Mouse (Mus musculus) gastrocnemius, postnatal 10 days (tissue): ENCODE measurements around the gene Olfr516. TPM values are rescaled to one million over a fixed set of nuclear protein-coding genes. Genes with fewer than 3 reads are reported as not detected.
"Not testable (repeated sequence)": the region's sequence is repeated elsewhere in the genome, so short reads cannot be mapped to it uniquely, and the experiment has no call there.

ENCODE experiments used
- DNase-seq: peaks from one replicate; pipeline ENCODE4 v3.0.0; 2021; ENCODE audit warnings: mixed read lengths
- long read RNA-seq, 2 experiments: library from polyadenylated mRNA; stranded (forward); transcript quantifications; one replicate each; pipeline ENCODE4 v2.0.0; 2021
- total RNA-seq, 2 experiments: library from RNA; stranded (reverse); gene quantifications; 2 replicates each; pipeline ENCODE4 v1.2.3; 2021

Gene Olfr516
- total RNA-seq: not detected
- long read RNA-seq, experiment 1: 0 reads
- long read RNA-seq, experiment 2: 0 reads

DNA sequence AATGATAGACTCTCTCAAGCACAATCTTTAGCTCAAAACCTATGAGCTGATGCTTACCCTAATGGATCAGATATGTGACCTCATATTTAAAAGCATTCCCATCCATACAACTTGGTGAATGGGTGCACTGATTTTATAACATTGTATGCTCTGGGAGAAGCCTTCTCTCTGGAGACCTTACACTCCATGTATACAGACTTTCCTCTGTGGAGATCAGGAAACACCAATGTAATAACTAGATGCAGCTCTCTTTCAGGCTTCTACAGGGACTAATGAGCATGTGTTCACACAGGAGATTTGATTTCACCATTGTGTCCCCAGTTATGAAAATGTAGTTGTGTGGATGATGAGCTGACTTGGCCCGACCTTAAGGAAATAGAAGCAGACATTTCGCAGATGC, at the start of gene Olfr516:
Gene Olfr516, minus strand, starts transcription at position 101 of the 400 bp plus-strand sequence.
- no peak for DNase-seq

DNA sequence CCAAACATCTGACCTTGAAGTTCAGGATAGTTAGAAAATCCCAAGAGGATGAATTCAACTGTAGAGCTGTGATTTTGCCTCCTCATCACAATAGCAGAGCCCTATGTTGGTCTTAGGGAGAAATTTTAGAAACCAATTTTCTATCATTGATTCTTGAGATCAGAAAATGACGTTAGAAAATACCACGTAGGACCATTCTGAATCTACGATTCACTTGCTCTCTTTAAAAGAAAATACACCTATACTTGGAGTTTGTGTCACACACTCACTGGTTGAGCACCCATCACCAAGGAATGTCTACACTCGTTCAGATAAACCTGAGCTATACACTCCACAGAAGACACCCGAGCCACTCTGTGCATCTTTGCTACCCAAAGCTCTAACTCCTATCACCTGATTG, 44.0 kb upstream of the Olfr516 start, which contains the start of gene Olfr519:
Gene Olfr519, minus strand, starts transcription at position 101 of the 400 bp plus-strand sequence.
- no peak for DNase-seq

DNA sequence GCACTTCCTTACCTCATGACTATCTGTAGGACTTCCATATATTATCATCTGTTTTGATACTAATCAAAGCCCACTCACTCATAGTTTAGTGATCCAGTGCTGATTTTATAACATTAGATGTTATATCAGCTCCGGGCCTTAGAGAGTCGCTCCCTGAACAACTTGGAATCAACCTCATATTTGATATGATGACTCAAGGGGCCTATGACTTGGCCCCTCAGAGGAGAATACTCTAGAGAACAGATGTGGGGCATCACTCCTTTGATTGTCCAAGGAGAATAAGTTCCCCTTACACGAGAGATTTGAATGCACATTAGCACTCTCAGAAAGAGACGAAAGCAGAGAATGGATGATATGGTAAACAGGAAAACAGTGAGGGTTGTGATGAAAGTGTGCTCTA, 34.6 kb upstream of the Olfr516 start, which contains the start of gene Olfr518:
Gene Olfr518, minus strand, starts transcription at position 101 of the 400 bp plus-strand sequence.
- DNase-seq: no peak

DNA sequence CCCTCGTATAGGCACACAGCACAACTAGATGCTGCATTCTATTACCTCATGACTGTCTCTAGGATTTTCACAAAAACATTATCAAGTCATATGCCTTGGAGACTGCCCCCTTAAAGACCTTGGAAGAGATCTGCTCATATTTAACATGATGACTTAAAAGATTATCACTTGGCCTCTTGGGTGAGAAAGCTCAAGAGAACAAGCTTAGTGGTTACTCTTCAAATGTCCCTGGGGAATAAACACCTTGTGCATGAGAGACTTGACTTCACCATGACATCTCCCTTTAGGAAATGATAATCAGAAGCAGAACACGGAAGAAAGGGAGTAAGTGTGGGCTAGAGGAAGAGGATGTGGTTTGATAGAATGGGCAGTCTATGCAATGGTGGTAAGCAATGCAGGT, 21.9 kb upstream of the Olfr516 start, which contains the start of gene Olfr517:
Gene Olfr517, minus strand, starts transcription at position 101 of the 400 bp plus-strand sequence.
- no peak for DNase-seq

DNA sequence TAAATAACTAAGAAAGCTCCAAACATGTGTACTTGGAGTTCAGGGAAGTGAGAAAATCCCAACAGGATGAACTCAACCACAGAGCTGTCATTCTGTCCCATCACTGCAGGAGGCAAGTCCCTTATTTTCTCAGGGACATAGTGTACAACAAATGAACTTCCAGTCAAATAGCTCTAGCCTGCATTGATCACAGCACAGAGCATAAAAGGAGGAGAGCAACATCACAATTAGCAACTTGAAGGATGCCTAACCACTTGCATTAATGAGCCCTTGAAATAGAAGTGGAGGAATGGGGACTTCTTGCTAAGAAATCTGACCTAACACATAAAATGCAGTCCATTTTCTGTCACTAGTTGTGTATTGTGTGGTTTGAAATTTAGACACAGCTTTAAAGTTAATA, 24.4 kb downstream of the Olfr516 start, which contains the start of gene Olfr514:
Gene Olfr514, minus strand, starts transcription at position 101 of the 400 bp plus-strand sequence.
- DNase-seq: no peak

DNA sequence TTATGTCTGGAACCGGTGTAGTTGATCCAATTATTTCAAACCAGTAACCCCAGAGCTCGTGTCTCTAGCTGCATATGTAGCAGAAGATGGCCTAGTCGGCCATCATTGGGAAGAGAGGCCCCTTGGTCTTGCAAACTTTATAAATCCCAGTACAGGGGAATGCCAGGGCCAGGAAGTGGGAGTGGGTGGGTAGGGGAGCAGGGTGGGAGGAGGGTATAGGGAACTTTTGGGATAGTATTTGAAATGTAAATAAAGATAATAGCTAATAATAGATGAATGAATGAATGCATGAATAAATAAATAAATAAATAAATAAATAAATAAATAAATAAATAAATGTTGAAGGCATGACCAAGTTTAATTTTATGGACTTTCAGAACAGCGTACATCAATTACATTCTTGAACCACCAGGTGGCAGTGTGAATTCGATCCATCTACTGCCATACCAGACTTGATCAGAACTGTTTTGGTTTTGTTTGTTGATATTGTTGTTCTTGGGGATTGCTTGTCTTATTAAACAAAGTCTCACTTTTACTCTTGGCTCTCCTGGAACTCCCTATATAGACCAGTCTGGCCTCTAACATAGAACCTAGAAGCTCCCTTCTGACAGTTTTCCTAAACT, 35.6 kb downstream of the Olfr516 start:
- DNase-seq: not testable (repeated sequence)

DNA sequence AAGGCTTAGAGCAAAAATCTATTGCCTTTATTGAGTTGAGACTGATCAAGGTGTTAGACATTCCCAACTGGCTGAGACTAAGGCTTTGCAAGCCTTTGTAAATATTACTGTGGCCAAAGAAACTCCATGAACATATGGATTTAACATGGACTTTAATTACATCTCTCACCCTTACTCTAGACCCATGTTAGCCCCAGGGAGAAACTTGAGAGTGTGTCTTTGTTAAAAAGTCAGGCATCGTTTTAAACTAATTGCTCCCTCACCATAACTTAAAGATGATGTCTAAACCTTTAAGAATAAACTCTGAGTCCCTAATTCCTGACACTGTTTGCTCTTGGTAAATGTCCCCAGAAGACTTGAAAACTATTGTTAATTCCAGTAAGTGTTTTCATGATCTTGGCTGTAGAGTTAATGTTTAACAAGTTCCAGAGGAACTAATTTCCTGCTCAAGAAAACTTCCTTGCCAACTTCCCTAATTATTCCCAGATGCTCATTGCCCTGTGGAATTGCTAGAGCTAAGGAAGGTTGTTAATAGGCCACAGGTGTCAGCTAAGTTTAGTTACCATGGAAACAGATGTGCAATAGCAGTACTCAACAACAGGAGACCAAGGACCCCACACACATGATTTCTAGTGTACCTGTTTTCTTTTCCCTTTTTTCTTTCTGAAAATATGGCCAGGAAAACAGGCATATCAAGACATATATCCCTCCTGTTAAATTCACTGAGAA, 53.0 kb downstream of the Olfr516 start:
- no peak for DNase-seq

Other genes with a start within 250 kb of the Olfr516 start
- not detected for gene Olfr506, start 239.7 kb downstream of the Olfr516 start, total RNA-seq
- not detected for gene Olfr507, start 228.7 kb downstream of the Olfr516 start, total RNA-seq
- not detected for gene Olfr508, start 220.5 kb downstream of the Olfr516 start, total RNA-seq
- not detected for gene Olfr509, start 198.6 kb downstream of the Olfr516 start, total RNA-seq
- not detected for gene Olfr510, start 184.1 kb downstream of the Olfr516 start, total RNA-seq
- not detected for gene Olfr512, start 137.2 kb downstream of the Olfr516 start, total RNA-seq
- not detected for gene Olfr513, start 99.6 kb downstream of the Olfr516 start, total RNA-seq
- gene Olfr514, start 24.5 kb downstream of the Olfr516 start, total RNA-seq: not detected
- gene Olfr517, start 21.9 kb upstream of the Olfr516 start, total RNA-seq: not detected
- not detected for gene Olfr518, start 34.5 kb upstream of the Olfr516 start, total RNA-seq
- not detected for gene Olfr519, start 43.9 kb upstream of the Olfr516 start, total RNA-seq
- under 1 TPM; 0.68 to 0.79 TPM for gene Nlrp10, start 79.6 kb upstream of the Olfr516 start, total RNA-seq
- gene Eif3f, start 83.9 kb upstream of the Olfr516 start, total RNA-seq: 100 to 1,000 TPM; 121 to 122 TPM
- gene Tub, start 99.8 kb upstream of the Olfr516 start, total RNA-seq: 1 to 10 TPM; 1.9 to 3.0 TPM
- 1 to 10 TPM; 1.1 to 1.4 TPM for gene Ric3, start 232.8 kb upstream of the Olfr516 start, total RNA-seq